Mouse (Mus musculus): ENCODE measurements around the gene Wdr20.

The Wdr20 gene

GRCm38 (mm10) chr12:110843194-110844048, 105.7 kb downstream of the Wdr20 start:
- peak overlapping the region; percentile 86 for H3K4me3 ChIP-seq (replicated peaks; ENCODE audit: low read length)
- H3K4me1 ChIP-seq (replicated peaks; ENCODE audit: low read depth, low read length): peaks cover 64% of the 10 kb centered on the region
- H3K27me3 ChIP-seq (ENCODE audit: insufficient read depth, low read length): no peaks in the 10 kb centered on the region
- TF ChIP-seq NANOG (IDR thresholded peaks at IDR 0.05; ENCODE audit: borderline replicate concordance, low read length) (no peak), CTCF (conservative IDR thresholded peaks at IDR 0.05; ENCODE audit: low read length) (peak; percentile 76)
- H3K36me3 ChIP-seq (ENCODE audit: insufficient read depth, low read length): no peaks in the 10 kb centered on the region
- H3K9me3 ChIP-seq (ENCODE audit: low read length): no peaks in the 10 kb centered on the region

GRCm38 (mm10) chr12:110844227-110845130, 106.7 kb downstream of the Wdr20 start:
- TF ChIP-seq NANOG (IDR thresholded peaks at IDR 0.05; ENCODE audit: borderline replicate concordance, low read length): no peak
- TF ChIP-seq POU5F1 (IDR thresholded peaks at IDR 0.05; ENCODE audit: borderline replicate concordance, low read length): no peak
- no peak for TF ChIP-seq CTCF (conservative IDR thresholded peaks at IDR 0.05; ENCODE audit: low read length)

GRCm38 (mm10) chr12:110845131-110845880, 107.6 kb downstream of the Wdr20 start:
- H3K4me3 ChIP-seq (replicated peaks; ENCODE audit: low read length): peak overlapping the region; percentile 86

More at GRCm38 (mm10) chr12:110844227-110845130, 106.7 kb downstream of the Wdr20 start:
- Histone ChIP-seq H3K36me3 (ENCODE audit: insufficient read depth, low read length) (no peaks in the 10 kb centered on the region), H3K27me3 (ENCODE audit: insufficient read depth, low read length) (no peaks in the 10 kb centered on the region), H3K9me3 (ENCODE audit: low read length) (no peaks in the 10 kb centered on the region), H3K4me1 (replicated peaks; ENCODE audit: low read depth, low read length) (peaks cover 64% of the 10 kb centered on the region), H3K4me3 (replicated peaks; ENCODE audit: low read length) (peak overlapping the region; percentile 86)

GRCm38 (mm10) chr12:110846191-110846765, 108.5 kb downstream of the Wdr20 start:
- H3K4me3 ChIP-seq (replicated peaks; ENCODE audit: low read length): peak overlapping the region; percentile 86
- no peaks in the 10 kb centered on the region for H3K27me3 ChIP-seq (ENCODE audit: insufficient read depth, low read length)
- H3K9me3 ChIP-seq (ENCODE audit: low read length): no peaks in the 10 kb centered on the region
- TF ChIP-seq POU5F1 (IDR thresholded peaks at IDR 0.05; ENCODE audit: borderline replicate concordance, low read length): no peak
- no peak for TF ChIP-seq CTCF (conservative IDR thresholded peaks at IDR 0.05; ENCODE audit: low read length)
- no peak for TF ChIP-seq NANOG (IDR thresholded peaks at IDR 0.05; ENCODE audit: borderline replicate concordance, low read length)
- peaks cover 62% of the 10 kb centered on the region for H3K4me1 ChIP-seq (replicated peaks; ENCODE audit: low read depth, low read length)
- no peaks in the 10 kb centered on the region for H3K36me3 ChIP-seq (ENCODE audit: insufficient read depth, low read length)

More at GRCm38 (mm10) chr12:110845131-110845880, 107.6 kb downstream of the Wdr20 start:
- Histone ChIP-seq H3K36me3 (ENCODE audit: insufficient read depth, low read length) (no peaks in the 10 kb centered on the region), H3K9me3 (ENCODE audit: low read length) (no peaks in the 10 kb centered on the region), H3K27me3 (ENCODE audit: insufficient read depth, low read length) (no peaks in the 10 kb centered on the region), H3K4me1 (replicated peaks; ENCODE audit: low read depth, low read length) (peaks cover 61% of the 10 kb centered on the region)
- TF ChIP-seq CTCF (conservative IDR thresholded peaks at IDR 0.05; ENCODE audit: low read length): no peak
- no peak for TF ChIP-seq POU5F1 (IDR thresholded peaks at IDR 0.05; ENCODE audit: borderline replicate concordance, low read length)
- TF ChIP-seq NANOG (IDR thresholded peaks at IDR 0.05; ENCODE audit: borderline replicate concordance, low read length): no peak

- H3K9me3 ChIP-seq (ENCODE audit: low read length): no peaks in the 10 kb centered on the region
- no peaks in the 10 kb centered on the region for H3K27me3 ChIP-seq (ENCODE audit: insufficient read depth, low read length)
- H3K4me1 ChIP-seq (replicated peaks; ENCODE audit: low read depth, low read length): peaks cover 69% of the 10 kb centered on the region
- peak within 1 kb of the TSS; percentile 88 for H3K4me3 ChIP-seq (replicated peaks; ENCODE audit: low read length)
- H3K36me3 ChIP-seq (ENCODE audit: insufficient read depth, low read length): peaks cover 16% of the 10 kb centered on the region
- TF ChIP-seq NANOG (IDR thresholded peaks at IDR 0.05; ENCODE audit: borderline replicate concordance, low read length) (no peak), CTCF (conservative IDR thresholded peaks at IDR 0.05; ENCODE audit: low read length) (no peak), POU5F1 (IDR thresholded peaks at IDR 0.05; ENCODE audit: borderline replicate concordance, low read length) (no peak)
These were observed 112.5 kb downstream of the Wdr20 start, which contains the start of gene Zfp839 for GRCm38 (mm10) chr12:110850010-110850928. Gene Zfp839, plus strand, starts transcription at chr12:110850253.

GRCm38 (mm10) chr12:110850929-110851256, 113.1 kb downstream of the Wdr20 start:
- no peak for TF ChIP-seq CTCF (conservative IDR thresholded peaks at IDR 0.05; ENCODE audit: low read length)
- TF ChIP-seq POU5F1 (IDR thresholded peaks at IDR 0.05; ENCODE audit: borderline replicate concordance, low read length): no peak
- no peak for TF ChIP-seq NANOG (IDR thresholded peaks at IDR 0.05; ENCODE audit: borderline replicate concordance, low read length)
- no peaks in the 10 kb centered on the region for H3K27me3 ChIP-seq (ENCODE audit: insufficient read depth, low read length)
- H3K4me3 ChIP-seq (replicated peaks; ENCODE audit: low read length): peak overlapping the region; percentile 88
- H3K36me3 ChIP-seq (ENCODE audit: insufficient read depth, low read length): peaks cover 22% of the 10 kb centered on the region
- H3K9me3 ChIP-seq (ENCODE audit: low read length): no peaks in the 10 kb centered on the region
- H3K4me1 ChIP-seq (replicated peaks; ENCODE audit: low read depth, low read length): peaks cover 73% of the 10 kb centered on the region

GRCm38 (mm10) chr12:110851414-110851813, 113.7 kb downstream of the Wdr20 start:
- TF ChIP-seq POU5F1 (IDR thresholded peaks at IDR 0.05; ENCODE audit: borderline replicate concordance, low read length) (no peak), NANOG (IDR thresholded peaks at IDR 0.05; ENCODE audit: borderline replicate concordance, low read length) (no peak), CTCF (conservative IDR thresholded peaks at IDR 0.05; ENCODE audit: low read length) (no peak)
- Histone ChIP-seq H3K4me3 (replicated peaks; ENCODE audit: low read length) (peak overlapping the region; percentile 88), H3K36me3 (ENCODE audit: insufficient read depth, low read length) (peaks cover 27% of the 10 kb centered on the region), H3K4me1 (replicated peaks; ENCODE audit: low read depth, low read length) (peaks cover 70% of the 10 kb centered on the region), H3K27me3 (ENCODE audit: insufficient read depth, low read length) (no peaks in the 10 kb centered on the region), H3K9me3 (ENCODE audit: low read length) (no peaks in the 10 kb centered on the region)
